Mouse (Mus musculus) hindbrain, embryonic 15.5 days (tissue): ENCODE data around the gene Nmnat2. TPM values are rescaled to one million over a fixed set of nuclear protein-coding genes. Genes with fewer than 3 reads are reported as not detected.

Source experiments
- ATAC-seq: fragments of 200-750 bp; cut with Nextera tagmentation; 2 replicates; pipeline ENCODE4 v1.8.0; 2017; ENCODE audit warnings: low read depth, moderate number of reproducible peaks, moderate TSS enrichment; ENCODE audit not compliant: low FRiP score
- H3K27ac ChIP-seq: fragments of 300-500 bp; sonication (generic); replicated peaks from 2 replicates; pipeline ENCODE4 v1.5.1; 2015; ENCODE audit warnings: mild to moderate bottlenecking, inconsistent platforms
- H3K27me3 ChIP-seq: fragments of 300-500 bp; sonication (generic); 2 replicates; pipeline ENCODE4 v1.6.1; 2015; ENCODE audit warnings: control low read depth, inconsistent platforms
- H3K36me3 ChIP-seq: fragments of 300-500 bp; sonication (generic); 2 replicates; pipeline ENCODE4 v1.6.1; 2015; ENCODE audit warnings: control low read depth, inconsistent platforms
- H3K4me1 ChIP-seq: fragments of 300-500 bp; sonication (generic); replicated peaks from 2 replicates; pipeline ENCODE4 v1.6.1; 2015; ENCODE audit warnings: control low read depth, inconsistent platforms
- H3K4me2 ChIP-seq: fragments of 300-500 bp; sonication (generic); 2 replicates; pipeline ENCODE4 v1.6.1; 2015; ENCODE audit warnings: moderate library complexity, mild to moderate bottlenecking, inconsistent platforms
- H3K4me3 ChIP-seq: fragments of 300-500 bp; sonication (generic); 2 replicates; pipeline ENCODE4 v1.5.1; 2015; ENCODE audit warnings: mild to moderate bottlenecking, inconsistent platforms
- H3K9ac ChIP-seq: fragments of 300-500 bp; sonication (generic); 2 replicates; pipeline ENCODE4 v1.6.1; 2015; ENCODE audit warnings: inconsistent platforms
- H3K9me3 ChIP-seq: fragments of 300-500 bp; sonication (generic); 2 replicates; pipeline ENCODE4 v1.6.1; 2016; ENCODE audit warnings: control low read depth, inconsistent platforms
- WGBS: fragments of 180-500 bp; shearing (Covaris S2); methylation state at CpG from one replicate; pipeline ENCODE4 v1.1.7; 2015; 5-methylcytosine and 5-hydroxymethylcytosine counted together
- polyA plus RNA-seq: library from polyadenylated mRNA; unstranded; fragments of >200 nt; fragmentation: Nextera tagmentation; extraction: Ambion mirVana; gene quantifications from 2 replicates; pipeline ENCODE4 v1.2.1, GENCODE M21; 2015

The Nmnat2 gene
- polyA plus RNA-seq, 1 experiment from 2014 or later: 81.6 TPM

DNA sequence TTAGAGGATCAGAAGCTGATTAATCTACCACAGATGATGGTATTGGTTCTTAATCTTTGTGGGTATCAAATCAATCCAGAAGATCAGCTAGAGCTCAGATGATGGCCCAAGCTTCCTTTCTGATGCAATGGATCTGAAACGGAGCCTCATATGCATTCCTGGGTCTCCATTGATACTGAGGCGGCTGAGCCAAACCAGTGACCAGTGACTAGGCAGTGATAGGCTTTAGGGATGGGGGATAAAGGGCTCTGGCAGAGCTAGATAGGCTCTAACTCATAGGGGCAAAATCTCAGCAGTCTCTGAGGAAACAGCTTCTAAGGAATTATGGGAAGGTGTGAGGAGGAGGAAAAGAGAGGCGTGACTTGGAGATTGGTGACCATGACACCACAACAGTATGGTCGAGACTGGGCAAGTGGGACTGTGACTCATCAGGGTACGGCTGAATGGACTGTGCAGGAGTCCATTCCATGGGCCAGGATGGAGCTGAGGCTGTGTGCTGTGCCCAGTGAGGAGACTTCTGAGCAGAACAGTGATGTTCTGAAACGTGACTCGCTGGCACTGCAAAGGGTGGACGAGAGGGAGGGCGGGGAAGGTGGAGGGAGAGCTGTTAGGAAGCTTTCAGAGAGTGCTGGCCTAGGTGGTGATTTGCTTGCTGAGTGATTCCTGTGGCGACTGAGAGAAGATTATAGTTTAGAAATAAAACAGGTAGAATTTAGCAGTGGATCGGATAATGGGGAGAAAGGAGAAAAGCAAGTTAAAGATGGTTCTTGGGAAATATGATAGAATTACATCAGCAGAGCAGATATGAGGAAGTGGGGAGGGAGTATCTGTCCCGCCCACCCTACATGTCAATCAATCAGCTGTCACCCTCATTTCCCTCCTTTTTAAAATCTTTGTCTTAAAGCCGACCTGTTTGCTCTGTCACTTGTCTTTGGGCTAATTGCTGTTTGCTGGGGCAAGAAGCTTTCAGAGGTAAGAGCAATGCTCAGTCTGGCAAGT is 55.9 kb downstream of the Nmnat2 start:
- Histone ChIP-seq H3K36me3 (no peaks in the 10 kb centered on the region), H3K9ac (no peak overlapping the region), H3K27ac (no peak overlapping the region), H3K4me2 (no peak overlapping the region), H3K27me3 (no peaks in the 10 kb centered on the region), H3K4me3 (no peak overlapping the region), H3K9me3 (no peaks in the 10 kb centered on the region), H3K4me1 (peaks cover 40% of the 10 kb centered on the region)
- no peak for ATAC-seq
- 82% methylated on average over 13 of the region's 13 CpGs for WGBS

GRCm38 (mm10) chr1:153011544-153011943 is 56.8 kb downstream of the Nmnat2 start:
- 0 out of 2 replicates have a peak overlapping the region, but pooled peaks have one; percentile 6 for H3K27ac ChIP-seq

GRCm38 (mm10) chr1:153013541-153014288 is 58.9 kb downstream of the Nmnat2 start:
- H3K9ac ChIP-seq: no peak overlapping the region
- peak overlapping the region; percentile 81 for H3K27ac ChIP-seq
- no peak for ATAC-seq
- H3K4me3 ChIP-seq: no peak overlapping the region
- H3K27me3 ChIP-seq: no peaks in the 10 kb centered on the region
- 86% methylated on average over 2 of the region's 2 CpGs for WGBS
- no peaks in the 10 kb centered on the region for H3K36me3 ChIP-seq
- peaks cover 41% of the 10 kb centered on the region for H3K4me1 ChIP-seq
- H3K9me3 ChIP-seq: no peaks in the 10 kb centered on the region
- H3K4me2 ChIP-seq: peak overlapping the region; percentile 31; the same call in 1 of the 2 replicates

More at GRCm38 (mm10) chr1:153011544-153011943, 56.8 kb downstream of the Nmnat2 start:
- H3K4me1 ChIP-seq: peaks cover 40% of the 10 kb centered on the region
- no peaks in the 10 kb centered on the region for H3K9me3 ChIP-seq
- ATAC-seq: no peak
- H3K27me3 ChIP-seq: no peaks in the 10 kb centered on the region
- WGBS: 67% methylated on average over 6 of the region's 6 CpGs
- no peak overlapping the region for H3K4me3 ChIP-seq
- no peak overlapping the region for H3K4me2 ChIP-seq
- no peak overlapping the region for H3K9ac ChIP-seq
- no peaks in the 10 kb centered on the region for H3K36me3 ChIP-seq

DNA sequence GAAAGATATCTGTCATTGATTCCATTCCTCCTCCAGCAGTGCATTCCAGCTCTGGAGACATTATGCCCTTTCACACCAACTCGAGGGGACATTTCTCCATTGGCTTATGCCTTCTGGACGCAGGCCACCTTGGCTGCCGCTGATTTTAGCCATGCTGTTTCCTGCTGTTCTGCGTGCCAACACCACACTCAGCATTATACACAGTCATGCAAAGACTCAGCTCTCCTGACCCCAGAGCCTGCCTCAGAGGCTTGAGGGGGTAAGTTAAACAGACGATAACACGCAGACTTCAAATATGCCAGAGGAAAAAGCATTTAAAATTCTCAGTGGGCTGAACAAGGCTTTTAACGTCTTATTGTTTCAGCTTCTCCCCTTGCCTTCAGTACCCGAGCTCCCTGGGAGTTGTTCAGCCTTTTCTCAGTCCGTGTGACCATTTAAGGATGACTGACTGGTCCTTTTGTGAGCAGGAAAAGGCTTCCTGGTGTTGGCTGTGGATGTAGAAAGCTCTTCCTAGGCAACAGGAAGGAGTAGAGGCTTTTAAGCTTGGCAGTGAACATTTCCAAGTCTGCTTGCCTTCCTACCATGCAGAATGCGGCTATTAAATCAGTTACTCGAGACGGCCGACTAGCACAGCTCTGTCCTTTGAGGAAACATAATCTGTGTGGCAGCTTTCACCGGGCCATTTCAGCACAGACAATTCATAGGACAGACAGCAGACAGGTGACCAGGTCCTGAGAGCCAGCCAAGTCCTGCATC is 59.8 kb downstream of the Nmnat2 start:
- H3K4me1 ChIP-seq: peaks cover 41% of the 10 kb centered on the region
- ATAC-seq: peak; percentile 78
- H3K4me3 ChIP-seq: no peak overlapping the region
- H3K36me3 ChIP-seq: no peaks in the 10 kb centered on the region
- no peaks in the 10 kb centered on the region for H3K27me3 ChIP-seq
- 8% methylated on average over 14 of the region's 14 CpGs for WGBS
- no peak overlapping the region for H3K9ac ChIP-seq
- peak overlapping the region; percentile 31 for H3K4me2 ChIP-seq
- peak overlapping the region; percentile 81 for H3K27ac ChIP-seq
- no peaks in the 10 kb centered on the region for H3K9me3 ChIP-seq

DNA sequence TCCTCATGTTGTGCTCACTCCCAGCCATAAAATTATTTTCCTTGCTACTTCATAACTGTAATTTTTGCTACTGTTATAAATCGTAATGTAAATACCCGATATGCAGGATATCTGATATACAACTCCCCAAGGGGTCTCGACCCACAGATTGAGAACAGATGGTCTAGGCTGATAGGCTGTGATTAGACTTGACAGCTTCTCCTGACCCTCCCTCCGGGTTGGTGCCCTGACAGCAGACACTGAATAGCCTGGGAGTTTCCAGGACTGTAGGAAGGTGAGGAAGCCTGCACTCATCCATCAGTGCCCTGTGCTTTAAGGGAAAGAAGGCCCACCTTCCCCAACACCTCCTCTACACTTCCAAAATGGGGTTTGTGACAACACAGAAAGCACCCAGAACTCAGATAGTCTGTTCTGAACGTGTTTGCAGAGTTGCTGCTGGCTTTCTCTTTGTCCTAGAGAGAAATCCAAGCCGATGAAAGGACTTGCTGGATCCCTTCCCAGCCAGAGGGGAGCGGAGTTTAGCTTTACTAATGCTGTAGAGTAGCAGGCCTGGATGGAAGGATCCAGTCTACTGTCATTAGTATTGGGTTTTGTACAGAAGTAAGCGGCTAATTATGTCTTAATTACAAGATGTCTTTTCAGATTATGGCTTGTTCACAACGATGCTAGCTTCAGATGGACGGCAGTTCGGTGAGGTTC is 61.8 kb downstream of the Nmnat2 start:
- no peaks in the 10 kb centered on the region for H3K27me3 ChIP-seq
- H3K9me3 ChIP-seq: no peaks in the 10 kb centered on the region
- H3K9ac ChIP-seq: no peak overlapping the region
- WGBS: 56% methylated on average over 11 of the region's 11 CpGs
- no peaks in the 10 kb centered on the region for H3K36me3 ChIP-seq
- H3K27ac ChIP-seq: no peak overlapping the region
- no peak for ATAC-seq
- no peak overlapping the region for H3K4me2 ChIP-seq
- H3K4me1 ChIP-seq: peaks cover 35% of the 10 kb centered on the region
- no peak overlapping the region for H3K4me3 ChIP-seq

DNA sequence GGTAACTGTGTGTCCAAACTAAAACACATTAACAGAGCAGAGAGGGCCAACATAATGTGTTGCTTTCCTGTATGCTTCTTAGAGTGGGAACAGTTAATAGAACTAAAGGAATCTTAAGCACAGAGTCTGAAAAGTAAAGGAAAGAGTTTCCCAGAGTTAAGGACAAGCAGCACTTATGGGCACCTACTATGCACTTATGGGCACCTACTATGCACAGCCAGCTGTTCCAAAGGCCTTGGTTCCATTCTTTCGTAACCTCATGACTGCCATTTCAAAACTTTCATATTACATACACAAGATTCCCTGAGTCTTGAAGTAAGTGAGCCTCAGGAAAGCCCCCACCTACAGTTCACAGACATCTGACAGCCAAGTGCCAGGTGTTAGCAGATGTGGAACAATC is 64.3 kb downstream of the Nmnat2 start:
- H3K9ac ChIP-seq: no peak overlapping the region
- ATAC-seq: no peak
- H3K9me3 ChIP-seq: no peaks in the 10 kb centered on the region
- no peak overlapping the region for H3K4me2 ChIP-seq
- 100% methylated on average over 1 of the region's 1 CpGs for WGBS
- no peak overlapping the region for H3K27ac ChIP-seq
- no peak overlapping the region for H3K4me3 ChIP-seq
- no peaks in the 10 kb centered on the region for H3K36me3 ChIP-seq
- H3K4me1 ChIP-seq: peaks cover 29% of the 10 kb centered on the region
- no peaks in the 10 kb centered on the region for H3K27me3 ChIP-seq

DNA sequence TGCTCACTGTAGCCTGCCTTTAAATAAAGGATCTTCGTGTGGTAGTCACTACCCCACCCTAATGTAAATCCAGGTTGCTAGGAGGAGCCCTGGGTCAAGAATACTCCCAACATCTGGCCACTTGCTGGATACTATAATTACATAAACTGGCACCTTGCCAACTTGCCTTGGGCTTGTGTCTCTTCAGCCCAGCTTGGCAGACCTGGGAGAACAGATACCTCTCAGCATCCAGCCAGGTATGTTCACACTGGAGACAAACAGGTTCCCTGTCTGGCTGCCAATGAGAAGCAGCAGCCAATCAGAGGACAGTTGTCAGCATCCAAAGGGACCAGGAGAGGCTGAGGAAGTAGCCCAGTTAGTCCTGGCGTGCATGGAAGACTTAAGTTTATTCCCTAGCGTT is 64.8 kb downstream of the Nmnat2 start:
- H3K4me2 ChIP-seq: no peak overlapping the region
- no peaks in the 10 kb centered on the region for H3K9me3 ChIP-seq
- no peak overlapping the region for H3K27ac ChIP-seq
- ATAC-seq: no peak
- whole genome bisulfite sequencing: 75% methylated on average over 3 of the region's 3 CpGs
- H3K36me3 ChIP-seq: no peaks in the 10 kb centered on the region
- H3K27me3 ChIP-seq: no peaks in the 10 kb centered on the region
- no peak overlapping the region for H3K9ac ChIP-seq
- no peak overlapping the region for H3K4me3 ChIP-seq
- peaks cover 24% of the 10 kb centered on the region for H3K4me1 ChIP-seq

DNA sequence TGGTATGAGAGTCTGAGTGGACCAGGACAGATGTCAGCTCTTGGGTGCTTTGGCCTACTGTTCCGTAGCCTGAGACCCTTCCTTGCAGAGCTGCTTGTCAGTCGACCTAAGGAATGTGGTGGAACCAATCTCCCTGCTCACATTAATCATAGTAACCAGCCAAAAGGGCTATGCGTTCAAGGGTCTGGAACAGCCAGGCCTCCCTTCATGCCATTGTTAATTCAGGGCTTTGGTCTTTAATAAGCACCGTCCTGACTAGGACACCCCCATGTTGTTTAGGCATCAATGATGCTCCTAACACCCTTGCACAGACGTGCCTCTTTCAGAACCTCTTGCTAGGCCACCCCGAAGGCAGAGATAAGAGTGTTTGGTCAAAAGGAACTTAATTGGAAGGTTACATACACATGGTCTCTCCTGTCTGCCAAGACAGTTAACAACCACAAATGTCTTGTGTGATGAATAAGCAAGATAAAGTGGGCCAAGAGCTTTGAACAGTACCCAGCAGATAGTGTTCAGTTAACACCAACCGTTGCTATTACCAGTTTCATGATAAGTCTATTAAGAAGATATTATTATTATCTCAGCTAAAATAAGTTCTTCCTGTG is 66.3 kb downstream of the Nmnat2 start:
- Histone ChIP-seq H3K4me2 (no peak overlapping the region), H3K9ac (no peak overlapping the region), H3K4me1 (peaks cover 9% of the 10 kb centered on the region), H3K36me3 (no peaks in the 10 kb centered on the region), H3K9me3 (no peaks in the 10 kb centered on the region), H3K4me3 (no peak overlapping the region), H3K27ac (no peak overlapping the region), H3K27me3 (no peaks in the 10 kb centered on the region)
- no peak for ATAC-seq
- WGBS: 67% methylated on average over 7 of the region's 7 CpGs

DNA sequence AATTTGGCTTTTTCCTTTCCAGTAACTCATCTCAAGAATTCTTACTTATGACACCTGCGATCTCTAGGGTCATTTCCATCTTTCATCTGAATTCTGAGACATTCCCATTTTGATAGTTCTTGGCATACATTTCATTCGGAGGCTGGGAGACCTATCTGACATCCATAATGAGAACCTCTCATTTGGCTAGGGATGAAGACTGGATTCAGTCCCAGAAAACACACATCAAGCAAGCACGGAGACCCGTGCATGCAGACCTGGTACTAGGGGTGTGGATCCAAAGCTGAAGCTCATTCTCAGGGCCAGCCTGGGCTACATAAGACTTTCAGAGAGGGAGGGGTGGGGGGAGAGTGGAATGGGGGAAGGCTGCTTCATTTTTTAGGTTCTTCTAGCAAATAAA is 68.2 kb downstream of the Nmnat2 start:
- Histone ChIP-seq H3K27me3 (no peaks in the 10 kb centered on the region), H3K4me1 (no peaks in the 10 kb centered on the region), H3K27ac (no peak overlapping the region), H3K4me2 (no peak overlapping the region), H3K9ac (no peak overlapping the region), H3K9me3 (no peaks in the 10 kb centered on the region), H3K4me3 (no peak overlapping the region), H3K36me3 (no peaks in the 10 kb centered on the region)
- 71% methylated on average over 4 of the region's 4 CpGs for WGBS
- no peak for ATAC-seq

DNA sequence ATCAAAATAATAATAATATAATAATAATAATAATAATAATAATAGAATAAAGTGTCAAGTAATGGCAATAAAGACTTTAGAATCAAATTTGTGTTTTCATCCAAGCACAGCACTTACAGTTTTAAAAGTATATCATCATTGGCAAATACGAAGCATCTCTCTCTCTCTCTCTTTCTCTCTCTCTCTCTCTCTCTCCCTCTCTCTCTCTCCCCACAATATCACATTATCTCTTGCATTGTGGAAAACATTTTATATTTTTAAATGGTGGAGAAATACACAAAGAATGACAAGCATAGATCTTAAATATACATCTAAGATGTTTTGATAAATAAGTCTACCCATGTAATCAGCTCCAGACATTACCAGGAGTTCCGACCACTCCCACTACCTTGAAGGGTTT is 69.1 kb downstream of the Nmnat2 start:
- H3K9me3 ChIP-seq: no peaks in the 10 kb centered on the region
- no peak overlapping the region for H3K4me3 ChIP-seq
- H3K4me1 ChIP-seq: no peaks in the 10 kb centered on the region
- H3K4me2 ChIP-seq: no peak overlapping the region
- no peaks in the 10 kb centered on the region for H3K27me3 ChIP-seq
- no peaks in the 10 kb centered on the region for H3K36me3 ChIP-seq
- no peak overlapping the region for H3K9ac ChIP-seq
- no peak for ATAC-seq
- WGBS: 88% methylated on average over 2 of the region's 2 CpGs
- H3K27ac ChIP-seq: no peak overlapping the region

DNA sequence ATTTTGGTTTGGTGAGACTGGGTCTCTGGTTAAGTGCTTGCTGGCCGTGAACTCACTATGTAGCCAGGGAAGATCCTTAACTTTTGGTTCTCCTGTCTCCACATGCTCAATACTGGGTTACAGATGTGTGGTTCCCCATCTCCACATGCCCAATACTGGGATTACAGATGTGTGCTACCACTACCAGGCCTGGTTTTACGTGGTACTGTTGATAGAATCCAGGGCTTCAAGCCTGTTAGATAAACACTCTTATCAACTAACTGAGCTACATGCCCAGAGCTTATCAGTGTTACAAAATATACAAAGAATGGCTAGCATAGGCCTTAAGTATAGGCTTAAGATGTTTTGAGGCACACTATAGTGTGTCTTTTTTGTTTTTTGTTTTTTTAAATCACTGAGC is 69.7 kb downstream of the Nmnat2 start:
- WGBS: 81% methylated on average over 2 of the region's 2 CpGs
- Histone ChIP-seq H3K4me3 (no peak overlapping the region), H3K27ac (no peak overlapping the region), H3K36me3 (no peaks in the 10 kb centered on the region), H3K27me3 (no peaks in the 10 kb centered on the region), H3K4me2 (no peak overlapping the region), H3K4me1 (no peaks in the 10 kb centered on the region), H3K9ac (no peak overlapping the region), H3K9me3 (no peaks in the 10 kb centered on the region)
- ATAC-seq: no peak
